Mouse (Mus musculus): ENCODE measurements around the gene Gpatch8.

DNA sequence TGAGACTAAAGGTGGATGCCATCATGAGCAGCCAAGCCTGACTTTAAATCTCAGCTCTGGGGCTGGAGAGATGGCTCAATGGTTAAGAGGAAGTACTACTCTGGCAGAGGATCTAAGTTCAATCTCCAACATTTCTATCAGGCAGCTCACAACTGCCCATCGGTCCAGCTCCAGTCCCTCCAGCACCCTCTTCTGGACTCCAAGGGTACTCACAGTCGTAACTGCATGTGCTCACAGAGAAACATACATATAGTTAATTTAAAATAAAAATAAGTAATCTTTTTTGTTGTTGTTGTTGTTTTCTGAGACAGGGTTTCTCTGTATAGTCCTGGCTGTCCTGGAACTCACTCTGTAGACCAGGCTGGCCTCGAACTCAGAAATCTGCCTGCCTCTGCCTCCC, 43.7 kb upstream of the Gpatch8 start:
- TF ChIP-seq POLR2A (IDR thresholded peaks at IDR 0.05; ENCODE audit: insufficient read length, low read depth) (no peak), MAX (IDR thresholded peaks at IDR 0.05; ENCODE audit: low read depth) (no peak), USF1 (IDR thresholded peaks at IDR 0.05; ENCODE audit: low read depth) (no peak), SRF (IDR thresholded peaks at IDR 0.05; ENCODE audit: control insufficient read depth, insufficient read length, low read depth) (no peak), REST (IDR thresholded peaks at IDR 0.05; ENCODE audit: insufficient read depth, insufficient read length) (no peak)

Data from myocyte (in vitro differentiated cells).